Mouse (Mus musculus) liver, embryonic 14.5 days (tissue): ENCODE measurements at regions not wholly inside any gene's neighbourhood (a gene's known extent, or its start where the extent isn't known, plus 50 kb on each side); places are given as distances from the start of the nearest gene placed in this dataset.

Experiments used
- ATAC-seq: fragments of 200-750 bp; cut with Nextera tagmentation; 2 replicates; pipeline ENCODE4 v1.8.0; 2017; ENCODE audit warnings: moderate number of reproducible peaks, mild to moderate bottlenecking, moderate library complexity; ENCODE audit not compliant: insufficient read depth
- DNase-seq, 3 experiments: peaks; one replicate each; pipeline ENCODE4 v3.0.0-alpha.2; 2012 to 2013; ENCODE audit warnings: low read depth in 3 of 3, low spot score in 3 of 3
- H3K27ac ChIP-seq: fragments of 300-500 bp; sonication (generic); 2 replicates; pipeline ENCODE4 v1.5.1; 2014; ENCODE audit warnings: moderate library complexity, mild to moderate bottlenecking, control low read depth, inconsistent platforms
- H3K27me3 ChIP-seq: fragments of 300-500 bp; sonication (generic); 2 replicates; pipeline ENCODE4 v1.6.1; 2014; ENCODE audit warnings: mild to moderate bottlenecking, low read length, moderate library complexity; ENCODE audit not compliant: control insufficient read depth, insufficient read depth
- H3K36me3 ChIP-seq: fragments of 300-500 bp; sonication (generic); replicated peaks from 2 replicates; pipeline ENCODE4 v1.6.1; 2014; ENCODE audit warnings: low read depth; ENCODE audit not compliant: control insufficient read depth, insufficient read depth
- H3K4me1 ChIP-seq, 2 experiments: fragments of 200-500 bp in 1 of 2; fragments of 300-500 bp in 1 of 2; sonication (generic) in 1 of 2; replicated peaks; 2 replicates each; pipeline ENCODE4 v1.6.1; 2012 to 2014; ENCODE audit warnings: antibody characterized with exemption in 1 of 2, inconsistent platforms in 1 of 2, low read length in 1 of 2; ENCODE audit not compliant: control insufficient read depth in 2 of 2, insufficient read depth in 2 of 2
- H3K4me2 ChIP-seq: fragments of 300-500 bp; sonication (generic); 2 replicates; pipeline ENCODE4 v1.6.1; 2014; ENCODE audit warnings: low read depth, mild to moderate bottlenecking, control low read depth, moderate library complexity
- H3K4me3 ChIP-seq, 2 experiments: fragments of 200-500 bp in 1 of 2; fragments of 300-500 bp in 1 of 2; sonication (generic) in 1 of 2; 2 replicates each; pipeline ENCODE4 v1.5.1; 2012 to 2014; ENCODE audit warnings: low read depth in 2 of 2, low read length in 2 of 2, mild to moderate bottlenecking in 2 of 2, control low read depth in 1 of 2, inconsistent platforms in 1 of 2, moderate library complexity in 1 of 2; ENCODE audit not compliant: insufficient read depth in 1 of 2
- H3K9ac ChIP-seq: fragments of 300-500 bp; sonication (generic); replicated peaks from 2 replicates; pipeline ENCODE4 v1.6.1; 2014; ENCODE audit warnings: mild to moderate bottlenecking, control low read depth, moderate library complexity
- H3K9me3 ChIP-seq: fragments of 300-500 bp; sonication (generic); 2 replicates; pipeline ENCODE4 v1.6.1; 2016; ENCODE audit warnings: low read length, mixed read lengths; ENCODE audit not compliant: control insufficient read depth
- CTCF ChIP-seq: IDR thresholded peaks from 2 replicates; pipeline ENCODE4 v1.5.1; 2016; ENCODE audit warnings: antibody characterized with exemption, low read depth, control low read depth
- EP300 ChIP-seq: IDR thresholded peaks from 2 replicates; pipeline ENCODE4 v1.6.1; 2016; ENCODE audit warnings: antibody characterized with exemption, low read depth
- WGBS: fragments of 180-500 bp; shearing (Covaris S2); extraction: QIAGEN DNeasy Blood & Tissue Kit; methylation state at CpG from one replicate; pipeline ENCODE4 v1.1.7; 2014; ENCODE audit not compliant: insufficient replicate concordance; 5-methylcytosine and 5-hydroxymethylcytosine counted together

GRCm38 (mm10) chr13:52735934-52736523 is 153.1 kb downstream of the Syk start:
- ATAC-seq, result no peak
- Histone ChIP-seq H3K36me3 (no peaks in the 10 kb centered on the region), H3K4me3 (no peak overlapping the region), H3K9me3 (no peaks in the 10 kb centered on the region), H3K9ac (no peak overlapping the region), H3K27ac (no peak overlapping the region), H3K27me3 (no peaks in the 10 kb centered on the region), H3K4me1 (no peaks in the 10 kb centered on the region; a peak in 1 of 4 replicates), H3K4me2 (no peak overlapping the region)
- TF ChIP-seq CTCF, result no peak
- DNase-seq, result no peak
- 65% methylated on average over 19 of the region's 19 CpGs for WGBS

GRCm38 (mm10) chr13:52738095-52738660 is 155.2 kb downstream of the Syk start:
- H3K9me3 ChIP-seq, result no peaks in the 10 kb centered on the region
- DNase-seq (no peak), ATAC-seq (no peak)
- no peaks in the 10 kb centered on the region for H3K4me1 ChIP-seq
- 66% methylated on average over 9 of the region's 9 CpGs for WGBS
- H3K9ac ChIP-seq, result no peak overlapping the region
- H3K27me3 ChIP-seq, result no peaks in the 10 kb centered on the region
- no peaks in the 10 kb centered on the region for H3K36me3 ChIP-seq
- H3K4me2 ChIP-seq, result no peak overlapping the region
- no peak overlapping the region for H3K4me3 ChIP-seq
- H3K27ac ChIP-seq, result no peak overlapping the region
- TF ChIP-seq CTCF (no peak), EP300 (no peak)

- no peak overlapping the region for H3K9ac ChIP-seq
- H3K4me1 ChIP-seq, result no peaks in the 10 kb centered on the region
- H3K27ac ChIP-seq, result no peak overlapping the region
- no peaks in the 10 kb centered on the region for H3K9me3 ChIP-seq
- 55% methylated on average over 4 of the region's 4 CpGs for WGBS
- DNase-seq (no peak), ATAC-seq (no peak)
- no peaks in the 10 kb centered on the region for H3K36me3 ChIP-seq
- H3K4me2 ChIP-seq, result no peak overlapping the region
- no peaks in the 10 kb centered on the region for H3K27me3 ChIP-seq
- TF ChIP-seq CTCF, result no peak
- no peak for TF ChIP-seq EP300
- H3K4me3 ChIP-seq, result no peak overlapping the region
Observed at GRCm38 (mm10) chr13:52741371-52741770, 158.4 kb downstream of the Syk start.

DNA sequence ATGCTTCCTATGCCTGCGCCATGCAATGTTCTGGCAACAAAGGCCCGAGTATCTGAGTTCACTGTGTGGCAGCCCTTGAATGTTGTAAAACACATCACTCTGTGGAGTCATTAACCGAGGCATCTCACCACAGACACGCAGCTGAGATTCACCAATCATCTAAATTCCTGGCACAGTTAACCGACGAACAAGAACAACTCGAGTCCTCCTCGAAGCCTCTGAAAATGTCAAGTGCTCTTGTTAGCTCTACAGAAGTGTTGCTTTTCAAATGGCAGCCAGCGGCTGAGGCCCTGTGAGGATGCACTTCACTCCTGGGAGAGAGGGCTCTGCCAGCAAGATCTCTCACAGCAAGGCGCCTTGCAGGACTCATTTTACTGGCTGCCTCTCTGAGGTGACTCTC is 173.0 kb downstream of the Syk start:
- no peak overlapping the region for H3K4me2 ChIP-seq
- no peak overlapping the region for H3K27ac ChIP-seq
- H3K9me3 ChIP-seq, result no peaks in the 10 kb centered on the region
- H3K36me3 ChIP-seq, result no peaks in the 10 kb centered on the region
- no peak overlapping the region for H3K4me3 ChIP-seq
- H3K4me1 ChIP-seq, result no peaks in the 10 kb centered on the region
- DNase-seq, result no peak
- TF ChIP-seq EP300, result no peak
- no peak for TF ChIP-seq CTCF
- H3K9ac ChIP-seq, result no peak overlapping the region
- H3K27me3 ChIP-seq, result no peaks in the 10 kb centered on the region
- 59% methylated on average over 10 of the region's 10 CpGs for WGBS
- ATAC-seq, result no peak

DNA sequence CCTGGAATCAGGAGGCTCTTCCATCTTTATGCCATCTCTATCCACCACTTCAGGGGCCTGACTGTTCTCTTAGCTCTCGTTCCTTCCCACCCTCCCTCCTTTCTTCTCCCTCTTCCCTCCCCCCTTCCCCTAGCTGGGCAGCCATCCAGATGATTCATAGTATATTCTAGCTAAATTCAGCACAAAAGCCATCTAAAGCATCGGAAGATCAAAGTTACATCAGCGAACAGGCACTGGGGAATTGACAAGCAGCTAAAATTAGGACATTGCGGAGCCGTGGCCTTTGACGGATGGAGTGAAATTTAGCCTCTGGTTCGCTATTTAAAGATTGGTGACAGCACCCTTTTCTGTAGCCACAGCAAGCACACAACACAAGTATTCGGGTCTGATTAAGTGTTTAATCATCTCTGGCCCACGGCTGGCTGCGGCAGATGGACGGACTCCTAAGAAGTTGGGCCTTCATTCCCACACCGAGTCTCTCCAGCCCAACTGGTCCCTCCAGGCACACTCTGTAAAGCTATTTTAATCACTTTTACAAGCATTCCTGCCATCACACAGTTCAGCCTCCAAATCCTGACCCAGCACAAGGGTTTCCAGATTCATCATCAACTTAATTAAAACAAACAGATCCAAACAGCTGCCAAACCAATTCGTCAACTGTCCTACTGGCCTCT is 163.8 kb downstream of the Auh start:
- Histone ChIP-seq H3K4me1 (0 out of 4 replicates have a peak, but pooled peaks cover 0 to 4% of the 10 kb centered on the region in 2 experiments), H3K27me3 (no peaks in the 10 kb centered on the region), H3K4me3 (no peak overlapping the region), H3K4me2 (no peak overlapping the region), H3K9me3 (no peaks in the 10 kb centered on the region), H3K9ac (no peak overlapping the region), H3K36me3 (no peaks in the 10 kb centered on the region), H3K27ac (no peak overlapping the region)
- no peak for ATAC-seq
- no peak for DNase-seq
- 62% methylated on average over 13 of the region's 13 CpGs for WGBS
- no peak for TF ChIP-seq CTCF
